Mouse (Mus musculus) kidney, adult 18-20 months (tissue): ENCODE data around the gene Mrnip.

Experiments
- DNase-seq: peaks from one replicate; pipeline ENCODE4 v3.0.0; 2021

Mrnip gene

GRCm38 (mm10) chr11:50227736-50228135 lies 53.5 kb downstream of the Mrnip start:
- peak; percentile 48 for DNase-seq

- peak; percentile 47 for DNase-seq
These were observed 54.5 kb downstream of the Mrnip start for GRCm38 (mm10) chr11:50228772-50229171.

GRCm38 (mm10) chr11:50229252-50229910 lies 55.1 kb downstream of the Mrnip start:
- peak; percentile 43 for DNase-seq

DNA sequence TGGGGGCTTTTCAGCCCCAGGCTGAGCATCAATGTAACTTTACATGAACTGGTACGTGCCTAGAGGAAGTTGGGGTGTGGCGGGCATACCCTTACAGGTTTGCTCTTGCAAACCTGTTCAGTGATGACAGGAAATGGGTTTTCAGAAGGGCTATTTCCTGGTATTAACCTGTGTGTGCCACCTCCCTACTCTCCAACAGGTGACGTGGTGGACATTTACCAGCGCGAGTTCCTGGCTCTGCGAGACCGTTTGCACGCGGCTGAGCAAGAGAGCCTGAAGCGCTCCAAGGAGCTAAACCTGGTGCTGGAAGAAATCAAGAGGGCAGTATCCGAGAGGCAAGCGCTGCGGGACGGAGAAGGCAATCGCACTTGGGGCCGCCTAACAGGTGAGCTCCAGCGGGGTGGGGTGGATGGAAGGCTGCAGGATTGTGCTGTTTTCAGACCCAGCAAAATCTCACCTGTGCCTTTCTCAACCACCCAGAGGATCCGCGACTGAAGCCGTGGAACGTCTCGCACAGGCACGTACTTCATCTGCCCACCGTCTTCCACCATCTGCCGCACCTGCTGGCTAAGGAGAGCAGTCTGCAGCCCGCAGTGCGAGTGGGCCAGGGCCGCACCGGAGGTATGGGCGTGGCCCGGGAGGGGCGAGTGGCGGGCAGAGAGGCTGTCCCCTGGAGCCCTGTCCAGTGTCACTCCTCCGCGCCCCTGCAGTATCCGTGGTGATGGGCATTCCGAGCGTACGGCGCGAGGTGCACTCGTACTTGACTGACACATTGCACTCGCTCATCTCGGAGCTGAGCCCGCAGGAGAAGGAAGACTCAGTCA lies 56.4 kb downstream of the Mrnip start:
- DNase-seq, result no peak

GRCm38 (mm10) chr11:50231411-50231810 lies 57.2 kb downstream of the Mrnip start:
- DNase-seq, result peak; percentile 62

DNA sequence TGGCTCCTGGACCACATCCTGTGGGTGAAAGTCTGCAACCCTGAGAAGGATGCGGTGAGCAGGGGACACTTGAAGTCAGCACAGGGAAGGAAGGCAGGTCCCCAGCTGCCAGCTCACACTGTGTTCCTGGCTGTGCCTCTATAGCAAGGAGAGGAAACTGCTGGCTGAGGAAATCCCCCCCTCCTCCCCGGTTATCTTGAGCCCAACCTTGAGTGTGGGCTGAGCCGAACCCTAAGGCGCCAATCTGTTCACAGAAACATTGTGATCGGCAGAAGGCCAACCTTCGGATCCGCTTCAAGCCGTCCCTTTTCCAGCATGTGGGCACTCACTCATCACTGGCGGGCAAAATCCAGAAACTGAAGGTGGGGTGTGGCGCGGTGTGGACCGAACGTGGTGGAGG lies 58.8 kb downstream of the Mrnip start:
- no peak for DNase-seq

- no peak for DNase-seq
These were observed 59.7 kb downstream of the Mrnip start for GRCm38 (mm10) chr11:50233993-50234392.

DNA sequence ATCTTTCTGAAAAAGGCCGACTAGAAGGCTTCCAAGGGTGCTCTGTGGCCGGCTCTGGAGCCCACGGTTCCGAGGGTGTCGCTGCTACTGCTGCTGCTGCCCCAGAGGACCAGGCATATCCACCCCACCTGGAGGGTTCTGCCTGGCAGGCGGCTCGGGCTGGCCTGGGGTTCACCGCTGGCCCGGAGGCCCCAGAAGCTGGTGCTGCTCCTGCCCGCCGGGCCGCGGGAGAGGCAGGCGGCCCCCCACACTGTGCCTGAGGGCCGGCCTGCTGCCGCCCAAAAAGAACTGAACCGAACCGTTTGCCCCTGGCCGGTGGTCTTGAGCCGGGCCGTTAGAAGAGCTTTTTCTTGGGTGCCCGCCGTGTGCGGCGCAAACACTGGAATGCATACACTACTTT lies 60.4 kb downstream of the Mrnip start:
- DNase-seq, result no peak

DNA sequence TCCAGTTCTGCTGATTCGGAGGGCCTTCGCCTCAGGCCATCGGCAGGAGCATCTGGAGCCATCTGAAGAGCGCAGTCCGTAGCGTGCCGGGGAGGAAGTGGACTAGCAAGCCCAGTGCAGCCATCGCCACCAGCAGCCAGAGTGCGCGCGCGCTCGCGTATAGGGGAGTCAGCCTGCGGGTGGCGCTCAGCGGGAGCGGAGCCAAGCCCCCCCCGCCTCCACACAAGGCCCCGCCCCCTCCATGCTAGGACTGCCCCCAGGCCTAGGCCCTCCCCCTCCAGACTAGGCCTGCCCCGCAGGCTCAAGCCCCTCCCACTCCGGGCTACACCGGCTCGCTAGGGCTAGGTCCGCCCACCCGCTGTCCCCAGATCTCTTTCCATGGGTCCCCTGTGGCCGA lies 62.3 kb downstream of the Mrnip start:
- peak; percentile 92 for DNase-seq

DNA sequence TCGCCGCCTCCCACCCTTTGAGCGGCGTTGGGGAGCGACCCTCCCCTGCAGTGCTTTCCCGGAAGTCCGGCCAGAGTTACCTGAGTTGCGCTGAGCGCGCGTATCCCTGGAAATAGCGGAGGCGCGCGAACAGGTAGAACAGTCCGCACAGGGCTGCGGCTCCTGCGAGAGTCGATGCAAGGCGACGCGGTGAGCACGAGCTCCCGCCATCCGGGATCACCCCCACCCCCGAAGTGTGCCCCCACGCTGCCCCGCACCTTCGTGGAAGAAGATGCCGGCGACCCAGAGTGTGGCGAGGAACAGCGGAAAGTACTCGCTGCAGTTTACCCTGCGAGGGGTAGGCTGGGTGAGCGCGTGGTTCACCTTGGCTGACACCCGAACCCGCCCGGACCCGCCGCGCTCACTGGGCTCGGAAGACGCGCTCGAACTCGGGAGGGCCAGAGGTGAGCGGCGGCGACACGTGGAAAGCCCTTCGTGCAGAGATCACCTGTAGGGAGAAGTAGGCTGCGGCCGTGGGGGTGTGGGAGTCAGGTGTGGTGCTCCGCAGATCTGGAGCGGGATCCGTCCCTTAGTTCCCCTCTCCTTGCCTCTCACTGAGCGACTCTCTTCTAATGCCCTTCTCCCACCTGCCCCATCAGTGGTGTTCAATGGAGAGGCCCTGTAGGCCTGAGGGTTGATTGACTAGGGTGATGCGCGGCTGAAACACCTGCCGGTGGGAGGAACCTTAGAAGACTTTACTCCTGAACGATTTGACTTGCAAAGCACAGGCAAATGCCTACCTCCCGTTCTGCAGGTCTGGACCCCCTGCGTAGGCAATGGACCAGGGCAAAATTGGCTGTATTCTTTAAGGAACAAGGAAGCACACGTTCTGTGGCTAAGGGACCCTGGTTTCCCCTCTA lies 62.9 kb downstream of the Mrnip start:
- peak; percentile 36 for DNase-seq

- peak; percentile 31 for DNase-seq
These were observed 64.1 kb downstream of the Mrnip start, which contains the start of gene Ltc4s for GRCm38 (mm10) chr11:50238324-50238723. Gene Ltc4s (minus strand): TSS chr11:50238616.

- no peak for DNase-seq
These were observed 64.9 kb downstream of the Mrnip start for GRCm38 (mm10) chr11:50238821-50239791.

GRCm38 (mm10) chr11:50240235-50240911 lies 66.1 kb downstream of the Mrnip start:
- peak; percentile 60 for DNase-seq

GRCm38 (mm10) chr11:50243926-50244325 lies 69.7 kb downstream of the Mrnip start:
- DNase-seq, result no peak

GRCm38 (mm10) chr11:50245269-50245668 lies 71.0 kb downstream of the Mrnip start:
- no peak for DNase-seq

GRCm38 (mm10) chr11:50248473-50249171 lies 74.4 kb downstream of the Mrnip start:
- no peak for DNase-seq
